In genomic region chr5:119628100-119628499, GRCm38 (mm10) we compare ENCODE assay signal across 23 mouse cellular contexts. TPM values are rescaled to one million over a fixed set of nuclear protein-coding genes. Genes with fewer than 3 reads are reported as not detected.
DNase-seq lines count a peak whose midpoint lies in the region; ATAC-seq and TF ChIP-seq lines count a peak whose summit lies in the region.
"Had no signal": no experiment of that assay in that cellular context is flagged by ENCODE, and none has a peak within 500 bp of the region (broad histone marks: within the 10 kb centered on the region; RNA-seq: fewer than 3 reads in every experiment).

No protein-coding gene starts in this region.

- H3K4me2 ChIP-seq in limb, embryonic 11.5 days (ENCODE audit: low read depth, severe bottlenecking): no peak overlapping the region; the same call in 1 of the 2 replicates
- H3K4me2 ChIP-seq in limb, embryonic 12.5 days: 0 out of 2 replicates have a peak overlapping the region, but pooled peaks have one; percentile 28

- H3K4me1 ChIP-seq in limb, embryonic 11.5 days (ENCODE audit: control insufficient read depth, insufficient read depth, low read length): peaks cover 21% of the 10 kb centered on the region
- H3K4me1 ChIP-seq in limb, embryonic 10.5 days: peaks cover 55% of the 10 kb centered on the region
- peaks cover 59% of the 10 kb centered on the region for H3K4me1 ChIP-seq in E14TG2a.4 (replicated peaks; ENCODE audit: low read depth, low read length)
- peaks cover 46% of the 10 kb centered on the region for H3K4me1 ChIP-seq in limb, embryonic 12.5 days (replicated peaks)

- no peak for TF ChIP-seq CTCF in E14TG2a.4 (conservative IDR thresholded peaks at IDR 0.05; ENCODE audit: low read length)

- 54% methylated on average over 3 of the region's 3 CpGs for WGBS in limb, embryonic 11.5 days
- WGBS in limb, embryonic 10.5 days: 71% methylated on average over 3 of the region's 3 CpGs
- 59% methylated on average over 3 of the region's 3 CpGs for whole genome bisulfite sequencing in limb, embryonic 12.5 days

- no peak overlapping the region for H3K27ac ChIP-seq in limb, embryonic 11.5 days (replicated peaks; ENCODE audit: low read depth, low read length)
- no peak overlapping the region for H3K27ac ChIP-seq in limb, embryonic 10.5 days
- H3K27ac ChIP-seq in limb, embryonic 12.5 days: no peak overlapping the region

- H3K9ac ChIP-seq in limb, embryonic 11.5 days (ENCODE audit: low read length): no peak overlapping the region
- no peak overlapping the region for H3K9ac ChIP-seq in limb, embryonic 12.5 days (replicated peaks)

- H3K36me3 ChIP-seq in limb, embryonic 11.5 days (ENCODE audit: control insufficient read depth, insufficient read depth, low read length): no peaks in the 10 kb centered on the region
- no peaks in the 10 kb centered on the region for H3K36me3 ChIP-seq in limb, embryonic 10.5 days
- H3K36me3 ChIP-seq in E14TG2a.4 (ENCODE audit: insufficient read depth, low read length): no peaks in the 10 kb centered on the region
- no peaks in the 10 kb centered on the region for H3K36me3 ChIP-seq in limb, embryonic 12.5 days
- H3K36me3 ChIP-seq: G1E had no signal

- H3K4me3 ChIP-seq in limb, embryonic 11.5 days (ENCODE audit: low read depth, low read length): no peak overlapping the region
- no peak overlapping the region for H3K4me3 ChIP-seq in limb, embryonic 10.5 days
- H3K4me3 ChIP-seq in E14TG2a.4 (replicated peaks; ENCODE audit: low read length): 0 out of 2 replicates have a peak overlapping the region, but pooled peaks have one; percentile 2
- no peak overlapping the region for H3K4me3 ChIP-seq in limb, embryonic 12.5 days (replicated peaks)

- H3K9me3 ChIP-seq in limb, embryonic 11.5 days (ENCODE audit: control insufficient read depth, low read length): no peaks in the 10 kb centered on the region
- H3K9me3 ChIP-seq in limb, embryonic 10.5 days (replicated peaks): no peaks in the 10 kb centered on the region
- H3K9me3 ChIP-seq in E14TG2a.4 (ENCODE audit: low read length): no peaks in the 10 kb centered on the region
- no peaks in the 10 kb centered on the region for H3K9me3 ChIP-seq in limb, embryonic 12.5 days

- DNase-seq in limb, embryonic 11.5 days (ENCODE audit: low spot score): peak; percentile 37
- no peak for DNase-seq in limb, embryonic 10.5 days (ENCODE audit: low spot score)
- no peak for DNase-seq in testis, postnatal 14 days (ENCODE audit: low spot score)
- DNase-seq: adrenal gland, adult 2 months; adrenal gland, adult 8-10 months; adrenal gland, postnatal 10 days; adrenal gland, postnatal 14 days; adrenal gland, postnatal 25 days; adrenal gland, postnatal 36 days; B cell, adult 2 months; cerebellum, adult 11 months; cerebellum, adult 11-12 months; cerebellum, adult 18-20 months; cerebellum, adult 2 months had no signal

- H3K27me3 ChIP-seq in limb, embryonic 11.5 days (ENCODE audit: control insufficient read depth, insufficient read depth, low read length): peaks cover 42% of the 10 kb centered on the region
- peaks cover 92% of the 10 kb centered on the region for H3K27me3 ChIP-seq in limb, embryonic 10.5 days (ENCODE audit: low read depth, poor library complexity, severe bottlenecking)
- peaks cover 49% of the 10 kb centered on the region for H3K27me3 ChIP-seq in E14TG2a.4 (ENCODE audit: insufficient read depth, low read length)
- peaks cover 97% of the 10 kb centered on the region for H3K27me3 ChIP-seq in limb, embryonic 12.5 days
- H3K27me3 ChIP-seq: CH12.LX had no signal

- peak; percentile 61; the same call in 1 of the 2 replicates for ATAC-seq in limb, embryonic 11.5 days (ENCODE audit: insufficient number of reproducible peaks, low FRiP score, low TSS enrichment, low read depth)
- ATAC-seq in limb, embryonic 12.5 days (ENCODE audit: insufficient number of reproducible peaks, insufficient read depth, low FRiP score, low TSS enrichment, low read depth): no peak
- no peak for ATAC-seq in megakaryocyte, adult 5-6 weeks (ENCODE audit: poor library complexity, severe bottlenecking)
- ATAC-seq: activated CD4-positive, CD25-positive, alpha-beta regulatory T cell, adult 4 months; CD4-positive, CD25-positive, alpha-beta regulatory T cell, adult 4 months; Patski had no signal

RNA-seq across cellular contexts. Expression of gene Tbx3, which starts 42.4 kb away (rescaled TPM):
- 42.6 and 52.2 TPM in 2 replicates for polyA plus RNA-seq in limb, embryonic 11.5 days (2014; fragmentation: Nextera tagmentation; extraction: Ambion mirVana)
- 50.1 and 55.3 TPM in 2 replicates for polyA plus RNA-seq in limb, embryonic 10.5 days (2016; fragmentation: Nextera tagmentation; extraction: Ambion mirVana)
- polyA plus RNA-seq in limb, embryonic 12.5 days (2016; fragmentation: Nextera tagmentation; extraction: Ambion mirVana): 38.3 and 42.4 TPM in 2 replicates
- total RNA-seq in megakaryocyte, adult 5-6 weeks (2015): not detected in 2 replicates
- total RNA-seq in megakaryocyte, adult 5-6 weeks (2017): not detected in 2 replicates
- total RNA-seq: CH12.LX, MEL had no signal
- polyA plus RNA-seq: activated CD4-positive, CD25-positive, alpha-beta regulatory T cell, adult 4 months; G1E; Patski had no signal
